Mouse (Mus musculus) ovary, adult 18-20 months (tissue): ENCODE data around the gene Zfp609.
"Not testable (repeated sequence)": the region's sequence is repeated elsewhere in the genome, so short reads cannot be mapped to it uniquely, and the experiment has no call there.

Experiments
- DNase-seq: peaks from one replicate; pipeline ENCODE4 v3.0.0; 2022; ENCODE audit warnings: low spot score, mixed read lengths

The Zfp609 gene

GRCm38 (mm10) chr9:65671431-65671931 is 155.9 kb downstream of the Zfp609 start:
- peak; percentile 41 for DNase-seq

- no peak for DNase-seq
Measured at GRCm38 (mm10) chr9:65667701-65668100, 159.7 kb downstream of the Zfp609 start, which contains the start of gene Oaz2. Oaz2 (plus strand) TSS chr9:65668001.

- DNase-seq: peak; percentile 37
Measured at GRCm38 (mm10) chr9:65666042-65666441, 161.3 kb downstream of the Zfp609 start.

GRCm38 (mm10) chr9:65664163-65664562 is 163.2 kb downstream of the Zfp609 start:
- no peak for DNase-seq

- no peak for DNase-seq
Measured at GRCm38 (mm10) chr9:65661493-65661892, 165.9 kb downstream of the Zfp609 start.

- DNase-seq: no peak
Measured at GRCm38 (mm10) chr9:65661029-65661428, 166.3 kb downstream of the Zfp609 start.

- DNase-seq: no peak
Measured at GRCm38 (mm10) chr9:65657218-65657617, 170.1 kb downstream of the Zfp609 start.

- no peak for DNase-seq
Measured at GRCm38 (mm10) chr9:65655540-65655939, 171.8 kb downstream of the Zfp609 start.

- no peak for DNase-seq
Measured at GRCm38 (mm10) chr9:65654700-65655237, 172.6 kb downstream of the Zfp609 start.

GRCm38 (mm10) chr9:65653741-65654140 is 173.6 kb downstream of the Zfp609 start:
- DNase-seq: no peak

- not testable (repeated sequence) for DNase-seq
Measured at GRCm38 (mm10) chr9:65651957-65652356, 175.4 kb downstream of the Zfp609 start.

- no peak for DNase-seq
Measured at GRCm38 (mm10) chr9:65649997-65650396, 177.4 kb downstream of the Zfp609 start.

- DNase-seq: no peak
Measured at GRCm38 (mm10) chr9:65648730-65649129, 178.6 kb downstream of the Zfp609 start.

GRCm38 (mm10) chr9:65646782-65647181 is 180.6 kb downstream of the Zfp609 start:
- no peak for DNase-seq

- DNase-seq: no peak
Measured at GRCm38 (mm10) chr9:65645984-65646383, 181.4 kb downstream of the Zfp609 start.

GRCm38 (mm10) chr9:65644960-65645359 is 182.4 kb downstream of the Zfp609 start:
- no peak for DNase-seq

- no peak for DNase-seq
Measured at GRCm38 (mm10) chr9:65642546-65642945, 184.8 kb downstream of the Zfp609 start.
